Mouse (Mus musculus) heart, embryonic 16.5 days (tissue): ENCODE measurements around the gene Pde6h. TPM values are rescaled to one million over a fixed set of nuclear protein-coding genes. Genes with fewer than 3 reads are reported as not detected.

Experiments
- ATAC-seq: fragments of 200-750 bp; cut with Nextera tagmentation; replicated peaks from 2 replicates; pipeline ENCODE4 v1.8.0; 2017; ENCODE audit warnings: moderate number of reproducible peaks; ENCODE audit not compliant: insufficient read depth, low FRiP score; ENCODE audit errors: extremely low read depth
- H3K27ac ChIP-seq: fragments of 300-500 bp; sonication (generic); 2 replicates; pipeline ENCODE4 v1.5.1; 2014; ENCODE audit warnings: mild to moderate bottlenecking, low read length, control low read depth, moderate library complexity
- H3K27me3 ChIP-seq: fragments of 300-500 bp; sonication (generic); 2 replicates; pipeline ENCODE4 v1.6.1; 2014; ENCODE audit warnings: low read length, mixed read lengths; ENCODE audit not compliant: control insufficient read depth, insufficient read depth
- H3K36me3 ChIP-seq: fragments of 300-500 bp; sonication (generic); 2 replicates; pipeline ENCODE4 v1.6.1; 2014; ENCODE audit not compliant: control insufficient read depth, insufficient read depth
- H3K4me1 ChIP-seq: fragments of 300-500 bp; sonication (generic); 2 replicates; pipeline ENCODE4 v1.6.1; 2014; ENCODE audit warnings: low read length, mixed read lengths; ENCODE audit not compliant: control insufficient read depth, insufficient read depth
- H3K4me2 ChIP-seq: fragments of 300-500 bp; sonication (generic); 2 replicates; pipeline ENCODE4 v1.6.1; 2014; ENCODE audit warnings: low read depth, mild to moderate bottlenecking, control low read depth, low read length
- H3K4me3 ChIP-seq: fragments of 300-500 bp; sonication (generic); 2 replicates; pipeline ENCODE4 v1.5.1; 2014; ENCODE audit warnings: mild to moderate bottlenecking, control low read depth, low read length
- H3K9ac ChIP-seq: fragments of 300-500 bp; sonication (generic); 2 replicates; pipeline ENCODE4 v1.6.1; 2014; ENCODE audit warnings: low read length, control low read depth
- H3K9me3 ChIP-seq: fragments of 300-500 bp; sonication (generic); replicated peaks from 2 replicates; pipeline ENCODE4 v1.6.1; 2016; ENCODE audit warnings: low read length; ENCODE audit not compliant: control insufficient read depth
- WGBS: fragments of 180-500 bp; shearing (Covaris S2); extraction: QIAGEN DNeasy Blood & Tissue Kit; methylation state at CpG from one replicate; pipeline ENCODE4 v1.1.7; 2014; 5-methylcytosine and 5-hydroxymethylcytosine counted together
- polyA plus RNA-seq: library from polyadenylated mRNA; unstranded; fragments of >200 nt; fragmentation: Nextera tagmentation; extraction: Ambion mirVana; gene quantifications from 2 replicates; pipeline ENCODE4 v1.2.1, GENCODE M21; 2015

Pde6h gene
- polyA plus RNA-seq, 1 experiment from 2014 or later: 0.38 TPM

GRCm38 (mm10) chr6:136941051-136942021 lies 17.7 kb downstream of the Pde6h start, which contains the start of gene Arhgdib:
Arhgdib (minus strand) TSS chr6:136941899.
- H3K36me3 ChIP-seq: no peaks in the 10 kb centered on the region
- no peaks in the 10 kb centered on the region for H3K27me3 ChIP-seq
- H3K4me1 ChIP-seq: peaks cover 24% of the 10 kb centered on the region
- H3K27ac ChIP-seq: peak within 1 kb of the TSS; percentile 92
- peak within 1 kb of the TSS; percentile 60 for H3K4me2 ChIP-seq
- ATAC-seq: peak; percentile 70
- 17% methylated on average over 12 of the region's 12 CpGs for WGBS
- H3K9me3 ChIP-seq: no peaks in the 10 kb centered on the region
- H3K9ac ChIP-seq: peak within 1 kb of the TSS; percentile 70
- peak within 1 kb of the TSS; percentile 39 for H3K4me3 ChIP-seq

GRCm38 (mm10) chr6:136942280-136942679 lies 18.6 kb downstream of the Pde6h start:
- Histone ChIP-seq H3K27ac (no peak overlapping the region), H3K9me3 (no peaks in the 10 kb centered on the region), H3K27me3 (no peaks in the 10 kb centered on the region), H3K36me3 (no peaks in the 10 kb centered on the region), H3K4me2 (no peak overlapping the region), H3K4me3 (no peak overlapping the region), H3K4me1 (peaks cover 24% of the 10 kb centered on the region), H3K9ac (no peak overlapping the region)
- WGBS: 79% methylated on average over 9 of the region's 9 CpGs
- ATAC-seq: no peak

GRCm38 (mm10) chr6:136943392-136943791 lies 19.8 kb downstream of the Pde6h start:
- no peak overlapping the region for H3K9ac ChIP-seq
- H3K4me3 ChIP-seq: no peak overlapping the region
- no peaks in the 10 kb centered on the region for H3K27me3 ChIP-seq
- H3K27ac ChIP-seq: no peak overlapping the region
- H3K4me1 ChIP-seq: peaks cover 20% of the 10 kb centered on the region
- H3K9me3 ChIP-seq: no peaks in the 10 kb centered on the region
- no peaks in the 10 kb centered on the region for H3K36me3 ChIP-seq
- ATAC-seq: no peak
- no peak overlapping the region for H3K4me2 ChIP-seq

- Histone ChIP-seq H3K4me3 (no peak overlapping the region), H3K9ac (no peak overlapping the region), H3K4me2 (no peak overlapping the region), H3K9me3 (no peaks in the 10 kb centered on the region), H3K4me1 (peaks cover 17% of the 10 kb centered on the region), H3K36me3 (no peaks in the 10 kb centered on the region), H3K27ac (no peak overlapping the region), H3K27me3 (no peaks in the 10 kb centered on the region)
- no peak for ATAC-seq
- WGBS: 70% methylated on average over 8 of the region's 8 CpGs
Measured at GRCm38 (mm10) chr6:136944511-136944910, 20.9 kb downstream of the Pde6h start.

- 66% methylated on average over 5 of the region's 5 CpGs for WGBS
- no peak overlapping the region for H3K4me2 ChIP-seq
- H3K27me3 ChIP-seq: no peaks in the 10 kb centered on the region
- H3K9me3 ChIP-seq: no peaks in the 10 kb centered on the region
- no peaks in the 10 kb centered on the region for H3K36me3 ChIP-seq
- H3K4me1 ChIP-seq: peaks cover 9% of the 10 kb centered on the region
- H3K27ac ChIP-seq: no peak overlapping the region
- H3K4me3 ChIP-seq: no peak overlapping the region
- ATAC-seq: no peak
- H3K9ac ChIP-seq: no peak overlapping the region
Measured at GRCm38 (mm10) chr6:136946241-136946640, 22.6 kb downstream of the Pde6h start.

GRCm38 (mm10) chr6:136946943-136947342 lies 23.3 kb downstream of the Pde6h start:
- no peaks in the 10 kb centered on the region for H3K27me3 ChIP-seq
- H3K9ac ChIP-seq: no peak overlapping the region
- H3K4me1 ChIP-seq: peaks cover 2% of the 10 kb centered on the region; the same call in 1 of the 2 replicates
- H3K27ac ChIP-seq: no peak overlapping the region
- no peaks in the 10 kb centered on the region for H3K36me3 ChIP-seq
- H3K4me3 ChIP-seq: no peak overlapping the region
- 61% methylated on average over 9 of the region's 9 CpGs for WGBS
- no peak for ATAC-seq
- H3K4me2 ChIP-seq: no peak overlapping the region
- no peaks in the 10 kb centered on the region for H3K9me3 ChIP-seq

- ATAC-seq: no peak
- no peak overlapping the region for H3K4me2 ChIP-seq
- H3K4me3 ChIP-seq: no peak overlapping the region
- 75% methylated on average over 4 of the region's 4 CpGs for WGBS
- H3K9ac ChIP-seq: no peak overlapping the region
- H3K4me1 ChIP-seq: 0 out of 2 replicates have a peak, but pooled peaks cover 2% of the 10 kb centered on the region
- no peaks in the 10 kb centered on the region for H3K9me3 ChIP-seq
- no peaks in the 10 kb centered on the region for H3K36me3 ChIP-seq
- H3K27ac ChIP-seq: no peak overlapping the region
- H3K27me3 ChIP-seq: no peaks in the 10 kb centered on the region
Measured at GRCm38 (mm10) chr6:136947716-136948115, 24.1 kb downstream of the Pde6h start.

GRCm38 (mm10) chr6:136950171-136950570 lies 26.5 kb downstream of the Pde6h start:
- no peak overlapping the region for H3K4me3 ChIP-seq
- H3K4me2 ChIP-seq: no peak overlapping the region
- no peaks in the 10 kb centered on the region for H3K36me3 ChIP-seq
- ATAC-seq: no peak
- no peaks in the 10 kb centered on the region for H3K27me3 ChIP-seq
- no peak overlapping the region for H3K9ac ChIP-seq
- WGBS: 90% methylated on average over 2 of the region's 2 CpGs
- 0 out of 2 replicates have a peak, but pooled peaks cover 2% of the 10 kb centered on the region for H3K4me1 ChIP-seq
- H3K9me3 ChIP-seq: no peaks in the 10 kb centered on the region
- H3K27ac ChIP-seq: no peak overlapping the region

- Histone ChIP-seq H3K4me1 (no peaks in the 10 kb centered on the region), H3K4me3 (no peak overlapping the region), H3K36me3 (no peaks in the 10 kb centered on the region), H3K9ac (no peak overlapping the region), H3K27me3 (no peaks in the 10 kb centered on the region), H3K4me2 (no peak overlapping the region), H3K27ac (no peak overlapping the region), H3K9me3 (no peaks in the 10 kb centered on the region)
- WGBS: 77% methylated on average over 9 of the region's 9 CpGs
- ATAC-seq: no peak
Measured at GRCm38 (mm10) chr6:136952930-136953329, 29.3 kb downstream of the Pde6h start.
